Mouse (Mus musculus) MN1 (cell line): ENCODE data around the gene Adamts5.
A peak's percentile ranks its signal among the peaks of the same experiment; 100 is the strongest.

Experiments used
- DNase-seq: peaks from one replicate; pipeline ENCODE4 v3.0.0-alpha.2; 2016; ENCODE audit warnings: low spot score

The Adamts5 gene

DNA sequence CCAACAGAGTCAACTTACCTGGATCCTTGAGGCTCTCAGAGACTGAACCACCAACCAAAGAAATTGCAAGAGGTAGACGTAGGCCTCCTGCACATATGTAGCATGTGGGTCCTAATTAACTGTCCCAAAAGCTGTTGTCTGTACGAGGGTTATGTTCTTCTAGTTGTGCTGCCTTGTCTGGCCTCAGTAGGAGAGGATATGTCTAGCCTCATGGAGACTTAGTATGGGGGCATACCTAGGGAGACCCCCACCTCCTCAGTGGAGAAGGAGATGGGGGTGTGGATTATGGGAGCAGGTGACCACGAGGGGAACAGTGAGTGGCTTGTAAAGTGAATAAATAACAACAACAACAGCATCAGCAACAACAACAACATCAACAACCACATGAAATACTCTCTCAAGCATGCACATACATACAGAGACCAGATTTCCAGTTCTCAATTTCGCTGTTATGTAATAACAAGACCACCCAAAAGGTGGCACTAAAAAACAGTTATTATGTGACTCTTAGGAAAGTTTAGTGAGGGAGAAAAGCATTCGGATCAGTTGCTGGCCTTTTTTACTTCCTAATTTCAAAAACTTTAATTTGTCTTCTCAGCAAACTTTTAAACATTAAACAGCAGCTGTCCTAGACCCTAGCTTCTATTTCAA lies 81.7 kb downstream of the Adamts5 start:
- DNase-seq = no peak

DNA sequence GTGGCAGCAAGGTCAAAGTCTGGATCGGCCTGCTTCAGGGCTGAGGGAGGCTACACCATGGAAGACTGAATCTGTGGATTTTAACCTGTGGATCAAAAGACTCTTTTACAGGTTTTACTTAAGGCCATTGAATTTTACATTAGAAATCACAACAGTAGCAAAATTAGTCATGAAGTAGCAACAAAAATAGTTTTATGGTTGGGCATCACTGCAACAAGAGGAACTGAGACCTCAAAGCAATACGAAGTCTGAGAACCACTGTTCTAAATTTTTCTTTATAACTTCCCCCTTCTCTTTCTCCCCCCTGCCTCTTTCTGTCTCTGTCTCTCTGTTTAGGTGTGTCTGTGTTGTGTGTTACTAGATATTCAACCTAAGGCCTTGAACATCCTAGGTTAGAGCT lies 87.5 kb downstream of the Adamts5 start:
- DNase-seq = no peak

DNA sequence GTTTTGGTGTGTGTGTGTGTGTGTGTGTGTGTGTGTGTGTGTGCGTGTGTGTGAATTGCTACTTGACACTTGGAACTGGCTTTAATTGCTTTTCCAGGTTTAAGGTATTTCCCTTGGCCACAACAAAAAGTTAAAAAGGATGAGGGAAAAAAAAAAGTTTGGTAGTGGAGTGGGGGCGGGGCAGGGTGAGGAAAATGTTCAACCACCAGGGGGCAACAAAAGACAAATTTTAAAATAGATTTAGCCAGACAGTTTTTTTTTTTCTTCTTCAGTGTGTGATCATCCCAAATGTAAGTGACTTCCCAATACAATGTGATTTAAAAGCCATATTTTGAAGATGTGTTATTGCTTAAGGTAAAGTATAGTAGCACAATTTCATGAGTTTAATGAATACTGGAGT lies 94.0 kb downstream of the Adamts5 start:
- peak; percentile 20 for DNase-seq

DNA sequence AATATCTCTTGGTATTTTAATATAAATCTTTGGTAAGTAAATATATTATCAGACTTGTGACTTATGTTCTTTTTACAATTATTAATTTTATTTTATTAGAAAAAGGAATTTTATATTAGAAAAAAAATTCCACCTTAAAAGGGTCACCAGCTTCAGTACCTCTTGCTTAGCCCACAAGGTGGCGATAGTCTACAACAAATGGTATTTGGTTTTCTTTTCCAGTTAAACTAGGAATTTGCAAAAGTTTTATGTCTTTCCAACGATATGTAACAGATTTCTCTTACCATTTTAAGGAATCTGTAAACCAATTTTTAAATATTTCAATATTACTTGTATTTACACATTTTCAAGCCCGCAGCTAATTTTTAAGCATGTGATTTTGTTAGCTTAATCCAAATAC lies 94.6 kb downstream of the Adamts5 start:
- peak; percentile 59 for DNase-seq
